Mouse (Mus musculus) Muller cell, postnatal 12 days (primary cell): ENCODE measurements around the gene Clec2d.
"Not testable (repeated sequence)": the region's sequence is repeated elsewhere in the genome, so short reads cannot be mapped to it uniquely, and the experiment has no call there.

Experiments
- DNase-seq: peaks from one replicate; pipeline ENCODE4 v3.0.0-alpha.2; 2015; ENCODE audit errors: inconsistent ontology term

The Clec2d gene

DNA sequence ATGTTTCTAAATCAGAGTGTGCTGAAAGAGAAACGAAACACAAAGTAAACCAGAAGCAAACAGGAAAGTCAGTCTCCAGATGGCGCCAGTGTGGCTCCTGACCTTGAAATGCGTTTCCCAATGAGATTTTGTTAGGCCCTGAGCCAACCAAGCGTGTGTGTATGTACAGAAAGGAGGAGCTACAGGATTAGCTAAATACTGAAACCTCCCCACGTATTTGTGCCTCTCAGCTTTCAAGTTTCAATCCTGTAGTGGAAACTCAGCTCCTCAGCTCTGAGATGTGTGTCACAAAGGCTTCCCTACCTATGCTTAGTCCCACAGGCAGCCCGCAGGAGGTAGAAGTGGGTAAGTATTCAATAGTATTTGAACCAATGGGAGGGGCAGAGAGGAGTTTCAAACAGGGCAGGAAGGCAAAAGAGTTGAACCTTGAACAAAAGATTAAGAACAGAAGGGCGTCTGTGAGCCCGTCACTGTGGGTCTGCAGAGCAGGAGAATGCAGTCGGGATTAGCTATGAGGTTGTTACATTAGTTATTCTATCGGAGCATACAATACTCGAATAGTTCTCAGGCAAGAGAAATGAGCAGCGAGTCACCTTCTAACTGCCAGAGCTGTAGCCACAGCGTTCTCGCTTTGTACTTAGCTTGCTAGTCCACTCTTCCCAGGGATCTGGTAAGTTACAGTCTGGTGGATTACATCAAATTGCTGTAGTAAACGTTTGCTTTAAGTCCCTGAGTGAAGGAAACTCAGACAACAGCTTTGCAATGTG, at the start of gene Clec2d:
Gene Clec2d (plus strand): TSS at position 213 of the 767 bp plus-strand sequence.
- peak; percentile 89 for DNase-seq

- no peak for DNase-seq
These were observed 47.6 kb upstream of the Clec2d start for GRCm38 (mm10) chr6:129132604-129133341.

DNA sequence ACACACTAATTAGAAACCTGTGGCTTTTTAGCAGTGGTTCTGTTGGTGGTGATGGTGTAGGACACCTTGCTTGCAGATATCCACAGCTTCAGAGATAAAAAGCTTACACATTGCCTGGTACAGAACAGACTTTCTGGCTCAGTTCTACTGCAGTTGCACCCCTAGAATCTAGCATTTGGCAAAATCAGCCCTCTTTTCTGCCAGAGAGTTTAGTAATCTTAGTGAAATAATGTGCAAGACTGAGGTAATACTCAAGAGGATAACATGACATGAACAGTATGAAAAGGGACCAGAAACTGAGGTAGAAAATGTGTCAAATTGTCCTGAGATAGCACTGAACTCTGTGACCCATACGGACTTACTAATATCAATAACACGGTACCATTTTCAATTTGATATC, 33.6 kb upstream of the Clec2d start:
- no peak for DNase-seq

DNA sequence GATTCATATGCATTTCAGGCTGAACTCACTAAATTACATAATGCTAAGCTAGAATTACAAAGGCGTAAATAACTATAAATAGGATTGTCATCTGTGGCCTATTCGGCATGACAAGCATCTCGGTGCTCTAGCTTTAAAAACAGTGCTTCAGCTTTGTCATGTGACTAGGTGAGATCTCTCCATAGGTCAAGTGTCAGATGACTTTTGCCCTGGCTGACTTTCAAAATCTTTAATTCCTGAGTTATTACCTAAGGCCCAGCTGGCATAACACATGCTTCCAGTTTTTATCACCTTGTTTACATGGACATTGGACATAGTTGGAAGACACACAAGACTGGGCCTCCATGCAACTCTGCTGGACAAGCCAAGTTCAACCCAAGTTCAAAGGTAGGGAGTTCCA, 20.3 kb upstream of the Clec2d start:
- DNase-seq, result no peak

DNA sequence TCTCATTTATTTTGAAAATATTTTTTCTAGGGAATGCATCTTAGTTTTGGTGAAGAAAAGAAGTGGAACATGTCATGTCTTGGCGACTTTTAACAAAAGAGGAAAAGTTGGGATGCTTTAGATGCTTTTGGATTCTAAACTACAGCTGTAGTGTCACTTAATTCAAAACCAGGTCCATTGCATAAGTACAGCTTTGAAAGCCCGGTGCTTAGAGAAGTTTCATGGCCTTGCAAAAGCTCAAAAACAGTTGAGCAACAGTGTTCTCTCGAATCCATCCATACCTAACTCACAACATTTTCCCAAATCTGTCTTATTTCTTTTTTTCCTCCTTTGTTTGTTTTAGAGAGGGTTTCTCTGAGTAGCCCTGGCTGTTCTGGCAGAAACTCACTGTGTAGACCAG, 19.3 kb upstream of the Clec2d start:
- no peak for DNase-seq

DNA sequence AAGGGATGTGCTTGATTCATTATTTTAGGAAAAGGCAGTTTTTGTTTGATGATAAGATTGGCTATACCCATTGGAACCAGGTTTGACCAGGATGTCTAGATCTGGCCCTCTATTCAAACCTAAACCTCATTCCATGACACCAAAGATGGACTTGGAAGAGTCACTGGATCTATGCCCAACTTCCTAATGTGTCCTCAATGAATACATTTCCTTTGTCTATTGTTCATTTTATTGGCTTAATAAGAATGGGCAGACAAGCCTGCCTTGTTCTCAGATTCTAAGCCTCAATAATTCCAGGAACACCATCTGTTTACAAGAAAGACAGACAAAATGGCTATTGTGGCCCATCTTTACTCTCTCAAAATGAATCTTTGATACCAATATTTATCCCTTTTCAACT, 18.5 kb upstream of the Clec2d start:
- DNase-seq, result peak; percentile 97

DNA sequence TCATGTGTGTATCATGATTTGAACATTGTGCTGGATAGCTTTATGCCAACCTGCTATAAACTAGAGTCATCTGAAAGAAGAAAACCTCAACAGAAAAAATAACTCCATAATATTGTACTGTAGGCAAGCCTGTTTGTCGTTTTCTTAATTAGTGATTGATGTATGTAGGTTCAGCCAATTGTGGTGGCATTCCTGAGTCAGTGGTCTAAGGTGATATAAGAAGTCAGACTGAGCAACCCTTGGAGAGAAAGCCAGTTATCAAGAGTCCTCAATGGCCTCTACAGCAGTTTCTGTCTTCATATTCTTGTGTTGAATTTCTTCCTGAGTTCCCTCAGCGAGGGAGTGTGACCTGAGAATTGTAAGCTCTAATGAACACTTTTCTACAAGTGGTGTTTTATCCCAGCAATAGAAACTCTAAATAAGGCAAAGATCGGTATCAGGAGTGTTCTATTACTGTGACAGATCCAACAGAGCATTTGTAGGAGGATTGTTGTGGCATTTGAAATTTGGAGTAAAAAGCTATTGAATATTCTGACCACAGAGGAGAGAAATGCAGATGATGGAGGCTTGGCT, 17.7 kb upstream of the Clec2d start:
- peak; percentile 46 for DNase-seq

- no peak for DNase-seq
These were observed 16.8 kb upstream of the Clec2d start for GRCm38 (mm10) chr6:129163606-129164005.

DNA sequence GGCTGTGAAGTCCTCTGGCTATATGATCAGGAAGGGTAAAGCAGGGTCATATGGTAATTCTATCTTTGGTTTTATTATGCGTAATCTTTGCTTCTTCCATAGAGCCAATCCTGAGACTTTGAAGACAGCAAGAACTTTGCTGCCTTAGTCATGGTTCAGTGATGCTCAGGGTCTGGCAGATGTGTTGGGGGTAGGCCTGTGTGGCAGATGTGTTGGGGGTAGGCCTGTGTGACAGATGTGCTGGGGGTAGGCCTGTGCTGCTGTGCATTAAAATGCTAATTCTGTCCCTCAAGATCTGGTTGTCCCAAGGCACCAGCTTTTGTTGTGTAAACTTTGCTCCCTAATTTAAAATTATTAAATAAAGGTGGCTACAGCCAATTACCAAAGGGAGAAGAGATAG, 9.5 kb upstream of the Clec2d start:
- no peak for DNase-seq

GRCm38 (mm10) chr6:129171675-129172074, 8.7 kb upstream of the Clec2d start:
- DNase-seq, result no peak

DNA sequence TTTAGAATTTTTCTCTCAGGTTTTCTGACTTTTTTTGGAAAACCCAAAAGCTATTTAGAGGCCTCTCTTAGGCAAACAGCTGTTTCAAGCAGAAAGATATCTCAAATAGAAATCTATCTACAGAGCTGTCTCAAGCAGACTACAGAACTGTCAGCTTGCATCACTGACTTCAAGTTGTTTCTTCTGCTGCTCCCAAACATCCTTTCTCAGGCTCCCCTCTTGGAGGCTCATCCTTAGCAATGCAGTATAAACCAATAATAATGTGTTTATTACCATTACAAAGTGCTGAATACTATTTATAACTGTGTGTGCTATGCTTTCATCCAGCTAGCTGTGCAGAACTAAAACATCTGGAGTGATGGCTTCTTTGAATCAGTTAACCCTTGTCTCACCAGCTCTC, 5.6 kb upstream of the Clec2d start:
- no peak for DNase-seq

GRCm38 (mm10) chr6:129175612-129176011, 4.8 kb upstream of the Clec2d start:
- DNase-seq, result no peak

DNA sequence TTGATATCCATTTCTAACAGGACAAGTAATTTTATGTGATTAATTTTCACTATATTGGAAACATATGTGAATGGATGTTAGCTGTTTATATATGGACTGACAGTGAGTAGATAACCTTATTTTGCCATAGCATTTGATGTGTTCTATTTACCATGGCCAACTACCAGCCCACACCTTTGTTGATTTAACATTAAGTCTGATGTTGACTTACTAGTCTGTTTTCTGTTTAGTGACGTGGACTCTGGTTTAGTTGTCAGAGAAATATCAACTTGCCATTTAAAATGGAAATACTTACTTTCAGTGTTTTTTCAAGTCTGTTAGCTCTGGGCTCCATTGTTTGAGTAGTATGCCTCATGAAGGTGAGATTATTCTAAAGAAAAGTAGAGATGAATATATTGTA, 3.8 kb upstream of the Clec2d start:
- no peak for DNase-seq

- DNase-seq, result no peak
These were observed 1.1 kb upstream of the Clec2d start for GRCm38 (mm10) chr6:129179281-129179680.

GRCm38 (mm10) chr6:129179831-129180230, 584 bp upstream of the Clec2d start:
- not testable (repeated sequence) for DNase-seq

DNA sequence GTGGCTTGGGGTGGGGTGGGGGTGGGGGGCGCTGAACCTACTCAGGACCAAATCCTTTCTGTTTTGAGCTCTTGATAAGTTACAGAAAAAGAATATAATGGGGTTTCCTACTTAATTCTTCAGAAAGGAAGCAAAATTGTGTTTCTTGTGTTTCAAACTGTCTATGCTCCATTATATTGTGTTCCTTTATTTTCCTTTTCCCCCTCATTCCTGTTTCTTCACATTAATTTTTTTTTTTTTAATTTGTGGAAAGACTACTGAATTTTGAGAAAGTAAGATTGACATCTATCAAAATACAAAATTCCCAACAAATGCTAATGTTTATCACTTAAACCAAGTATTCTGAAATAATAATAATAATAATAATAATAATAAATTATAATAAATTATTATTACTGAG, 834 bp downstream of the Clec2d start:
- no peak for DNase-seq

- no peak for DNase-seq
These were observed 1.3 kb downstream of the Clec2d start for GRCm38 (mm10) chr6:129181683-129182082.

GRCm38 (mm10) chr6:129182518-129182917, 2.1 kb downstream of the Clec2d start:
- no peak for DNase-seq

DNA sequence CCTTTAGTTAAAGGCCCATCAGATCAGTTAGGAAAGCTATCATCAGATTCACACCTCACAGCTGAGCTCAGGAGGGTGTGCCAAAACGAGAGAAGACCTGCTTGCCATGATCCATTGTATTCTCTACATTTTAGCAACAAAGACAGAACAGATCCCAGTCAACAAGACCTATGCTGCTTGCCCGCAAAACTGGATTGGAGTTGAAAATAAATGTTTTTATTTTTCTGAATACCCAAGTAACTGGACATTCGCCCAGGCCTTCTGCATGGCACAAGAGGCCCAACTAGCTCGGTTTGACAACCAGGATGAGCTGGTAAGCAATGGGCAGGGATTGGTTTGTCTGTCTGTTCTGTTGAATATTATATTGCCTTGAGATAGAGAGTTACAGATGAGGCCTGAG, 3.6 kb downstream of the Clec2d start:
- not testable (repeated sequence) for DNase-seq

GRCm38 (mm10) chr6:129184788-129185187, 4.4 kb downstream of the Clec2d start:
- DNase-seq, result no peak

GRCm38 (mm10) chr6:129186022-129186421, 5.6 kb downstream of the Clec2d start:
- no peak for DNase-seq

- DNase-seq, result no peak
These were observed 6.2 kb downstream of the Clec2d start for GRCm38 (mm10) chr6:129186457-129187199.
